Mouse (Mus musculus): ENCODE data around the gene Vamp8. TPM values are rescaled to one million over a fixed set of nuclear protein-coding genes. Genes with fewer than 3 reads are reported as not detected.

Gene Vamp8
- polyA plus RNA-seq, 1 experiment: 288 TPM

Other genes with a start within 250 kb of the Vamp8 start
- gene Atoh8, start 155.1 kb downstream of the Vamp8 start, polyA plus RNA-seq (2012; rRNA removed): 5.5 and 5.9 TPM in 2 replicates
- 0.25 and 0.49 TPM in 2 replicates for gene Sftpb, start 86.1 kb downstream of the Vamp8 start, polyA plus RNA-seq (2012; rRNA removed)
- gene Usp39, start 45.5 kb downstream of the Vamp8 start, polyA plus RNA-seq (2012; rRNA removed): 16.6 and 19.7 TPM in 2 replicates
- 9.5 and 17.9 TPM in 2 replicates for gene 0610030E20Rik, start 43.4 kb downstream of the Vamp8 start, polyA plus RNA-seq (2012; rRNA removed)
- gene Tmem150a, start 35.3 kb downstream of the Vamp8 start, polyA plus RNA-seq (2012; rRNA removed): 13.4 and 16.6 TPM in 2 replicates
- gene Rnf181, start 23.7 kb downstream of the Vamp8 start, polyA plus RNA-seq (2012; rRNA removed): 82.5 and 102 TPM in 2 replicates
- gene Vamp5, start 10.2 kb downstream of the Vamp8 start, polyA plus RNA-seq (2012; rRNA removed): 19.3 and 21.7 TPM in 2 replicates
- gene Ggcx, start 23.6 kb upstream of the Vamp8 start, polyA plus RNA-seq (2012; rRNA removed): 9.3 and 12.4 TPM in 2 replicates
- gene Mat2a, start 48.9 kb upstream of the Vamp8 start, polyA plus RNA-seq (2012; rRNA removed): 50.9 and 66.5 TPM in 2 replicates
- 11.3 and 17.2 TPM in 2 replicates for gene Sh2d6, start 131.0 kb upstream of the Vamp8 start, polyA plus RNA-seq (2012; rRNA removed)
- 27.2 and 38.0 TPM in 2 replicates for gene Capg, start 153.7 kb upstream of the Vamp8 start, polyA plus RNA-seq (2012; rRNA removed)
- 18.3 and 26.8 TPM in 2 replicates for gene Elmod3, start 207.7 kb upstream of the Vamp8 start, polyA plus RNA-seq (2012; rRNA removed)
- 22.9 and 40.1 TPM in 2 replicates for gene Retsat, start 207.8 kb upstream of the Vamp8 start, polyA plus RNA-seq (2012; rRNA removed)
- 33.6 and 40.9 TPM in 2 replicates for gene Tgoln1, start 226.3 kb upstream of the Vamp8 start, polyA plus RNA-seq (2012; rRNA removed)